Mouse (Mus musculus) retina, postnatal 7 days (tissue): ENCODE measurements around the gene Prkag1.

ENCODE experiments used
- DNase-seq: peaks from one replicate; pipeline ENCODE4 v3.0.0-alpha.2; 2012; ENCODE audit warnings: low read depth, low spot score

The Prkag1 gene

DNA sequence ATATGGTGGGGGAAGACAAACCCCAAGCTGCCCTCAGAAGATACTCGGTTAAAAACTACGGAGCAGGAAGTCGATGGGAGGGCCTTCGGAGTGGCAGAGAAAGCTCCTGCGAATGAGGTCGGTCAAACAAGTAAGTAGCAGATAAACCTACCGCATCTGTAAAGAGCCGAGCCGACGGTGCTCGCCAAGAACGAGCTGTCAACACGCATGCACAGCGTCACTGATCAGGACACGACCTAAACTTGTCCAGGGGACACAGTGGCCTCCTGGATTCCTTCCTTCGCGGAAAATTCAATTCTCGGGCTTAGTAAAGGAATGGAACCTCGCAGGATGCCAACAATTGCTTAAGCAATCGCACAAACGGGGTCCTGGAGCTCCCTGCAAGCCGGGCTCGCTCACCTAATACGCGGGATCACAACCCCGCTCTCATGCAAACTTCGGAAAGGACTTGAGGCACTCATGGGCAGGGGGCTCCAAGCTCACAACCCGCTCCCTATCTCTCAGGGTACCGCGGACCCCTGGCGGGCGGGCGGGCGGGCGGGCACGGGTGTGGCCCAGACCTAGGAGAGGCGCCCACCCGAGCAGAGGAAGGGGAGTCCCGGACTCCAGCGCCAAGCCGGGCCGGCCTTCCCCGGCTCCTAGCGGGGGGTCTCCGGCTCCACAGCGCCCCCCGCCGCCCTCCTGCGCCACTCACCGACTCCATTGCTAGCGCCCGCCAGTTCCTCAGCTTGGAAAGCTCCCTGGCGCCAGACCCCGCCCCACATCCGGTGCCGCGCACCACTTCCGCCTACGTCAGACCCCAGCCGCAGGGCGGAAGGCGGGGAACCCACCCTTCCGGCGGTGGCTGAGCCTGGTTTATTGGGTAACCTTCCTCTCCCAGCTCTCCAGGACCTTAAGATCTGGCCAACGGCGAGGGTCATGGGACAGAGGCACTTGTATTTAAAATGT is at the start of gene Prkag1:
Prkag1 (minus strand) TSS at position 786 of the 948 bp plus-strand sequence.
- peak; percentile 84 for DNase-seq

DNA sequence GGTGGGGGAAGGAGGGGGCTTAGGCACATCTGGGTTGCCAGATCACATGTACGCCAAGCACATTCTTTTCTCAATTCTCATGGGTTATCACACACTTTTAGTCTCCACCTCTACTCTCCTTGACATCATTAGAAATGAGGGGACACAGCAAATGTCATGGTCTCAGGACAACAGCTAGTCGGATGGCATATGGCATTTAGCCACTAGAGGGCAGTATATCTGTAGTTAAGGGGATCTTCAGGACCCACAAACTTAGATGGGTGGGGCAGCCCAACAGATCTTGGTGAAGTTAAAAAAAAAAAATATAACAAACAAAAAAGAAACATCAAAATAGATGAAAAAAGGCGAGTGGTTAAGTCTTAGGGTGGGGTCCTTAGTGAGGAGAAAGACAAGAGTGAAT is 46.0 kb upstream of the Prkag1 start:
- DNase-seq, result peak; percentile 64

GRCm38 (mm10) chr15:98871916-98872888 is 40.9 kb upstream of the Prkag1 start:
- peak; percentile 91 for DNase-seq

DNA sequence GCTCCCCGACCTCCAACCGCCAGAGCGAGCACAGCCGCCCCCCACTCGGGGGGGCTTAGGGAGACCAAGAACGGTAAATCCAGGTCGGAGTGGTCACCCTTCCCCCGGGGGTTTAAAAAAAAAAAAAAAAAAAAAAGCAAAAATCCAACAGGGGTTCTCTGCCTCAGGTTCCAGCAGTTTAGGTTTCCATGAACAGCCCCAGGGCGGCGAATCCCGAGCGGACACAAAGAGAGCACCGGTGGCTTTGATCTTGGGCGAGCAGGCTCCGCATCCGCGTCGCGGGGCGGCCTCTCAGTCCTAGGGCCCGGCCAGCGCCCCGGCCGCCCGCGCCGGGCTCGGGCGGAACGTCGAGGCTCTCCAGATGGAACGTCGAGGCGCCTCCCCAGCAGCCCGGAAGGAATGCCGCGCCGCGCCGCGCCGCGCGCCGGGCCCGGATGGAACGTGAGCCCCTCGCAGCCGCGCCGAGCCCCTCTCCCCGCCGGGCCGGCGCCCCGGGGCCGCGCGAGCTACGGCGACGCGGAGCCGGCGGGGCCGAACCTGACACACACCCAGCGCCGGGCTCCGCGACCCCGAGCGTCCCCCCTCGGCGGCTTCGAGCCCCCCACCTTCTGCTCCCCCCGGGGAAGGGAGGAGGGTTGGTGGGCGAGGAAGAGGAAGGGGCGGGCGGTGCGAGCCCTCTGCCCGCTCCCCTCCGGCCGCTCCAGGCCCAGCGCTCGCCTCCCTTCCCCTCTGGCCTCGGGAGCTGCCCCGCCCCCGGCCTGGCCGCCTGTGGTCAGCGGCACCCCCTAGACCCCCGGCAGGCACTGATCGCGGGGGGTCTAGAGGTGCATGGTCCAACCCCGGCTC is 40.0 kb upstream of the Prkag1 start, which contains the start of gene Kmt2d:
Kmt2d (minus strand) TSS at position 135 of the 846 bp plus-strand sequence.
- DNase-seq, result no peak

DNA sequence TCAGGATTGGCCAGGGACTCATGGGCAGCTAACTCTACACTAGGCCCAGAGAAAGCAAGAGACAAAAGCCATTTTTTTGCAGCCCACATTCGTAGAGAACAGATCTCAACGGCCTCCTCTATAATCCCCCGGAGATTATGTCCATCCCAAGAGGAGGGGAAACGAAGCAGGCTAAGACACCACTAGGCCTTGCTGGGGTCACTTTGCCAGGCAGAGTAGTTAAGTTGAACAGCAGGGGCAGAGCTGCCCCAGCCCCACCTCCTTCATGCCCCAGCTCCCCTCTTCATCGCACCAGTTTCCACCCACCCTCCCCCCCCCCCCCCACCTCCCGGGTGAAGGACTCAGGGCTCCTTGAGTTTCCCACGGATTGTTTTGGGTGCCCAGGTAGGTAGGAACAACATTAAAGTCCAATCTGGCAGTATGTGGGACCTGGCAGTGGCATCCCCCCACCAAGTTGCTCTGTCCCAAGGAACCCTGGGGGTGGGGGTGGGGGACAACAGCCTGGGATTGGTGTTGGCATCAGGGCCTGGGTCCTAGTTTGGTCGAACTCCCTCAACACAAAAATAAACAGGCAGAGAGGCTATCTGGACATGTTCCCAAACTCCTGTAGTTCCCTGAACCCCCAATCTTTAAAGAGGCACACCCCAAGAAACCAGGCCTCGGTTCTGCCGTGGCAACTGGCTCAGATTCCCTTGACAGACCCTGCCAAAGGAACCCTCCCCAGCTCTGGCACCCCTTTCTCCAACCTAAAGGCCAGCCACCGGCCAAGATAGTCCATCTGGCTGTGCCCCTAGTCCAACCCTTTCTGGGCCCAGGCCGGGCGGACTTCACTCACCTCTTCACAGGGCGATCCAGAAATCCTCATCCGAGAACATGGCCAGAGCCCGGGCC is 39.1 kb upstream of the Prkag1 start:
- DNase-seq, result no peak

GRCm38 (mm10) chr15:98869342-98870178 is 38.2 kb upstream of the Prkag1 start:
- no peak for DNase-seq

DNA sequence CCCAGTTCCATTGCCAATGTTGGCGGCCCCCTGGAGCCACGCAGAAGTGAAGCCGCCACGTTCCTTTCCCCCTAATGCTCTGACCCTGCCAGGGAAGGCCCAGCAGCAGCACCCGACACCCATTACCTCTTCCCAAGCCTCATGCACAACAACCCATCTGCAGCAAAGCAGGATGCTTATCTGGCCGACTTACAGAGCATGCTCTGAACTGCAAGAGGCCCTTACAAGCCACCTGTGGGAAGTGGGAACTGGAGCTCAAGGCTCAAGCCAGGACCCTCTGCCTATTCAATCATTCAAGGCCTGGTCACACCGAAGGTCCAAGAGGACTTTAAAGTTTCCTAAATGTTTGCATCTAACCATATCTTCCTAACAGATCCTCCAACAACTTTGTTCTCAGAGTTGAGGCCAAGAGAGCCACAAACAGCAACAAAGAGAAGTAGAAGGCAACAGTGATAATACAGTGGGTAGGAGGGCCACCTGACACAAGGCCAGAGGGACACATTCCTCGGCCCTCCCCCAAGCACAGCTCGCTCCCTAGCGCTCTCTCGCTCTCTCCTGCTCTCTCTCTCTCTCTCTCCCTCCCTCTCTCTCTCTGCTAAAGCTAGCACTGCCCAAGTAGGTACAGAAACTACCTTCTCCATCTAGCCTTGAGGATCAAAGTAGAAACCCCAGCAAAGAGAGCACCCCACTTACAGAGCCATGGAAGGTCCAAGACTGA is 37.2 kb upstream of the Prkag1 start:
- no peak for DNase-seq

GRCm38 (mm10) chr15:98867321-98867720 is 36.0 kb upstream of the Prkag1 start:
- no peak for DNase-seq

DNA sequence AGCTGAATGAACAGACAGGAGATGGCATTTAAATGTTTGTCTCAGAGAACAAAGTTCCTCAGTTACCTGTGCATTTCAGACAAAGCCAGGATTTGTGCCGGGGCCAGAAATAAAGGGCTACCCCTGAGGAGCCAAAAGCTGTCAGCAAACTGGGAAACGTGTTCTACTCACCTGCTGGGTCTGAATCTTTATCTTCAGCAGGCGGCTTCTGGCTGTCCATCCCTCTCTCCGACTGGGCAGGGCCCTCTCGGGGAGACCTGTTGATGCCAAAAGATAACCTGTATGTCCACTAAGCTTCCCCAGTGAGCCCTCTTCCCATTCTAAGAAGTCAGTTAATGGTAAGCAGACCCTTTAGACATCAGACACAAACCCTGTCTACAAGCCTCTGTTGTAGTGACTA is 35.2 kb upstream of the Prkag1 start:
- DNase-seq, result no peak

- DNase-seq, result no peak
Observed at GRCm38 (mm10) chr15:98865771-98866170, 34.5 kb upstream of the Prkag1 start.

DNA sequence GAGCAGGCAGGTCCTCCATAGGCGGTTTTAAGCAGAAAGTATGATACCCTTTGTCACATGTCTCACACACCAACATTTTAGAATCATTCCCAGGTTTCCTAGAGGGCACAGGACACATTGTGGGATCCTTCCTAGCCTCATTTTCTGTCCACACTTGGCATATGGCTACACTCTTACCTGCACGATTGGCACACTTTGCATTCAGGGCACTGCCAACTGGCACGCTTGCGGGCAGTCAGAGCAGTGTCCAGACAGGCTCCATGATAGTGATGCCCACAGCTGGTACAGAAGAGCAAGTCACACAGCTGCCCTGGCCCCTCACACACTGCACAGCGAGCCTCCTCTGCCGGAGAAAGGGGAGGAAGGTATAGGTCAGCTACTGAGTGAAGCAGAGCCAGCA is 33.6 kb upstream of the Prkag1 start:
- no peak for DNase-seq

- DNase-seq, result no peak
Observed at GRCm38 (mm10) chr15:98863451-98863958, 32.2 kb upstream of the Prkag1 start.

GRCm38 (mm10) chr15:98861701-98862410 is 30.5 kb upstream of the Prkag1 start:
- no peak for DNase-seq

DNA sequence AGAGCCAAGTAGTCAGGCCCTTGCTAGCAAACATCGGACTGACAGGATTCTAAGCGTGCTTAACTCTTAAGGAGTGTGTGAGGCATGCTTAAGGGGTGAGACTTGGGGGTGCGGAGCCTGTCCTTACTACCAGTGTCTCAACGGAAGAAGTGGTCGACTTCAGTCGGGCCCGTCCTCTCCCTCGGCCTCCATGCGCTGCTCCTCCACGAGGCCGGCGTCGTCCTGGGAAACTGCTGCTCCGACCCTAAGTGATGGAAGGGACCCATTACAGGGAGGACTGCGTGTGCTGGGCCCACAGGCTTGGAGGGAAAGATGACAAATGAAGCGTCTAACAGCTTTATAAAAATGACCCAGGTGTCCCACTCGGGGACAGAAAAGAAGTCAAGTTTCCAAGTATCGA is 29.6 kb upstream of the Prkag1 start:
- DNase-seq, result no peak

GRCm38 (mm10) chr15:98859319-98860043 is 28.2 kb upstream of the Prkag1 start:
- no peak for DNase-seq

GRCm38 (mm10) chr15:98854214-98854613 is 22.9 kb upstream of the Prkag1 start:
- DNase-seq, result no peak
